Mouse (Mus musculus): ENCODE measurements around the gene Gm5150. TPM values are rescaled to one million over a fixed set of nuclear protein-coding genes. Genes with fewer than 3 reads are reported as not detected.

Gm5150 gene
- polyA plus RNA-seq (2014; fragmentation: Illumina TruSeq; extraction: RNeasy Lipid Tissue Mini Kit (QIAGEN cat#74804)) = 0.40 TPM

DNA sequence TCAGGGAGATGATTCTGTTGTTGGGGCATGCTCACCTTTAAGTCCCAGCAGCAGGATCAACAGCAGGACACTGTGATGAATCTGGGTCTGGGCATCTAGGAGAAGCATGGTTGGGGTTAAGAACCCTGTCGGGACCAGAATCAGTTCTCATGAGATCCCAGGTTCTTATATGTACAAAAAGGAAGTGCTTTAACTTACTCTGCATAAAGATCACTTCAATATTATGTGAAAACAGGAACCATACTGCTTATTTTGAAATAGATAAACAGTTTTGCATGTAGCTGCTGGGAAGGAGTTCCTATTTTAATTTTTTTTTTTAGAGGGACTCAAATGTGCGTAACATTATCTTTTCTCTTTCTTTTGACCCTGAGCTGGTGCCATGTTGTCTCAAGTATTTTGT, at the start of gene Gm5150:
TSS of gene Gm5150 (minus strand) at position 223 of the 400 bp plus-strand sequence.

Other genes with a start within 250 kb of the Gm5150 start
- gene Sirpb1c, start 157.9 kb downstream of the Gm5150 start, polyA plus RNA-seq (2014; fragmentation: Illumina TruSeq; extraction: RNeasy Lipid Tissue Mini Kit (QIAGEN cat#74804)) = 1.6 TPM

Data from ovary, adult 10 weeks (tissue).